Mouse (Mus musculus) heart, embryonic 15.5 days (tissue): ENCODE measurements around the gene Noto. TPM values are rescaled to one million over a fixed set of nuclear protein-coding genes. Genes with fewer than 3 reads are reported as not detected.
A peak's percentile ranks its signal among the peaks of the same experiment; 100 is the strongest.

Experiments used
- ATAC-seq: fragments of 200-750 bp; cut with Nextera tagmentation; replicated peaks from 2 replicates; pipeline ENCODE4 v1.8.0; 2017; ENCODE audit warnings: low read depth, moderate TSS enrichment; ENCODE audit not compliant: insufficient number of reproducible peaks, insufficient read depth, low FRiP score
- H3K27ac ChIP-seq: fragments of 300-500 bp; sonication (generic); 2 replicates; pipeline ENCODE4 v1.5.1; 2015; ENCODE audit warnings: mild to moderate bottlenecking, inconsistent platforms
- H3K27me3 ChIP-seq: fragments of 300-500 bp; sonication (generic); 2 replicates; pipeline ENCODE4 v1.6.1; 2015; ENCODE audit warnings: inconsistent platforms
- H3K36me3 ChIP-seq: fragments of 300-500 bp; sonication (generic); 2 replicates; pipeline ENCODE4 v1.6.1; 2015; ENCODE audit warnings: mild to moderate bottlenecking, inconsistent platforms
- H3K4me1 ChIP-seq: fragments of 300-500 bp; sonication (generic); replicated peaks from 2 replicates; pipeline ENCODE4 v1.6.1; 2015; ENCODE audit warnings: inconsistent platforms
- H3K4me2 ChIP-seq: fragments of 300-500 bp; sonication (generic); 2 replicates; pipeline ENCODE4 v1.6.1; 2015; ENCODE audit warnings: inconsistent platforms, mild to moderate bottlenecking, moderate library complexity
- H3K4me3 ChIP-seq: fragments of 300-500 bp; sonication (generic); 2 replicates; pipeline ENCODE4 v1.5.1; 2015; ENCODE audit warnings: mild to moderate bottlenecking, inconsistent platforms
- H3K9ac ChIP-seq: fragments of 300-500 bp; sonication (generic); 2 replicates; pipeline ENCODE4 v1.6.1; 2015; ENCODE audit warnings: mild to moderate bottlenecking, inconsistent platforms
- H3K9me3 ChIP-seq: fragments of 300-500 bp; sonication (generic); replicated peaks from 2 replicates; pipeline ENCODE4 v1.6.1; 2016; ENCODE audit warnings: inconsistent platforms
- WGBS: fragments of 180-500 bp; shearing (Covaris S2); methylation state at CpG from one replicate; pipeline ENCODE4 v1.1.7; 2015; ENCODE audit warnings: mixed read lengths; 5-methylcytosine and 5-hydroxymethylcytosine counted together
- polyA plus RNA-seq: library from polyadenylated mRNA; unstranded; fragments of >200 nt; fragmentation: Nextera tagmentation; extraction: Ambion mirVana; gene quantifications from 2 replicates; pipeline ENCODE4 v1.2.1, GENCODE M21; 2015

The Noto gene
- polyA plus RNA-seq, 1 experiment from 2014 or later, result not detected

GRCm38 (mm10) chr6:85450697-85451663 is 27.3 kb downstream of the Noto start, which contains the start of gene Cct7:
TSS of gene Cct7 (plus strand) at chr6:85451514.
- Histone ChIP-seq H3K36me3 (peaks cover 17% of the 10 kb centered on the region; the same call in 1 of the 2 replicates), H3K4me2 (peak within 1 kb of the TSS; percentile 97), H3K27me3 (no peaks in the 10 kb centered on the region), H3K4me1 (peaks cover 30% of the 10 kb centered on the region), H3K9me3 (no peaks in the 10 kb centered on the region), H3K4me3 (peak within 1 kb of the TSS; percentile 65), H3K9ac (peak within 1 kb of the TSS; percentile 81), H3K27ac (peak within 1 kb of the TSS; percentile 86)
- under 1% methylated on average over 82 of the region's 96 CpGs for WGBS
- ATAC-seq, result peak; percentile 93

DNA sequence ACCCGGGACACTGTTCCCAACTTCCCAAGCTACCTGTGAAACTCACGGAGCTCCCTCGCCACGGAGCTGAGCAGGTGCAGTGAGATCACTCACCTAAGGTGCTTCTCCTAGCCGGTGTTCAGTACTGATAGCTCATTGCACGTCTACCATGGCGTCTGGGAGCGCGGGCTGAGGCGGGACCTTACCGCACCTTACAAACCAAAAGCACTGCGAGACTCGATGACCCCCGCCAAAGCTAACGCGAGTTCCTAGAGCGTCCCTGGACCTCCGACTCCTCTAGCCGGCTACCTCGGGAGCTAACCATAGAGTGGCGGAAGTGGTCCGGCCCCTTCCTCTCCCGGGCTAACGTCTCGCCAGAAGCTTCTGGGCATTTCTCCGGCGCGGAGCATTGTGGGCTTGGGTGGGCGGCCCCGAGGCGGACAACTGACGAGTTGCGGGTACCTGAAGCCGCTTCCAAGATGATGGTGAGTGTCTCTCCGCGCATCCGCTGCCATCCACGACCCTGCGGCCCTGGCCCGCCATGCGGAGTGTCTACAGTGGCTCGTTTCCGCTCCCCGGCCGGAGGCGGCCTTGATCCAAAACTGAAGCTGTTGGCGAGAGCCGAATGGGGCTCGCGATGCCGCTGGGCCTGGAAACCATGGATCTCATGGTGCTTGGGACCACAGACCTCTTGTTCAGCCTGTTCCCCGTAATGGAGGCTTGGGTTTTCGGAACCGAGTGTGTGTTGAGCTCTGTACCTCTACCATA is 28.2 kb downstream of the Noto start, which contains the start of gene Pradc1:
Pradc1 (minus strand) TSS at position 307 of the 747 bp plus-strand sequence.
- H3K9ac ChIP-seq, result peak within 1 kb of the TSS; percentile 81
- WGBS, result under 1% methylated on average over 54 of the region's 54 CpGs
- peak within 1 kb of the TSS; percentile 65 for H3K4me3 ChIP-seq
- H3K4me1 ChIP-seq, result peaks cover 35% of the 10 kb centered on the region
- peak within 1 kb of the TSS; percentile 86 for H3K27ac ChIP-seq
- H3K9me3 ChIP-seq, result no peaks in the 10 kb centered on the region
- peak within 1 kb of the TSS; percentile 97 for H3K4me2 ChIP-seq
- no peaks in the 10 kb centered on the region for H3K27me3 ChIP-seq
- peak; percentile 89 for ATAC-seq
- H3K36me3 ChIP-seq, result peaks cover 9% of the 10 kb centered on the region; the same call in 1 of the 2 replicates

GRCm38 (mm10) chr6:85452411-85452665 is 28.7 kb downstream of the Noto start:
- WGBS, result under 1% methylated on average over 15 of the region's 15 CpGs
- Histone ChIP-seq H3K27ac (peak overlapping the region; percentile 86), H3K4me1 (peaks cover 35% of the 10 kb centered on the region), H3K9ac (peak overlapping the region; percentile 77), H3K4me2 (peak overlapping the region; percentile 97), H3K9me3 (no peaks in the 10 kb centered on the region), H3K27me3 (no peaks in the 10 kb centered on the region), H3K4me3 (peak overlapping the region; percentile 65), H3K36me3 (peaks cover 4% of the 10 kb centered on the region; the same call in 1 of the 2 replicates)
- ATAC-seq, result no peak

GRCm38 (mm10) chr6:85452816-85453215 is 29.1 kb downstream of the Noto start:
- H3K9ac ChIP-seq, result peak overlapping the region; percentile 77

DNA sequence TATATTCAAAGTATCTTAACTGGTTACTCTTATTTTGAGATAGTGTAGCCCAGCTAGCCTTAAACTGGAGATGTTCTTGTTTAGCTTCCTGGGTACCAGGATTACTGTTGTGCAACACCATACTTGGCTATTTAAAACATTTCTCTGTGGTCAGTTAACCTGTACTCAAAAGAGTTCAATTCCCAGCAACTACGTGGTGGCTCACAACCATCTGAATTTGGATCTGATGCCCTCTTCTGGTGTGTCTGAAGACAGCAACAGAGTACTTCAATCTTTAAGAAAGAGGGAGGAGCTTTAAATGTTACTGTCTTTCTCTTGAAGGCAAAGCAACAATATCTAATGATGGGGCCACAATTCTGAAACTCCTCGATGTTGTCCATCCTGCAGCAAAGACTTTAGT is 35.9 kb downstream of the Noto start:
- no peak overlapping the region for H3K4me3 ChIP-seq
- H3K9ac ChIP-seq, result no peak overlapping the region
- peaks cover 10% of the 10 kb centered on the region; the same call in 1 of the 2 replicates for H3K4me1 ChIP-seq
- ATAC-seq, result no peak
- H3K36me3 ChIP-seq, result peaks cover 53% of the 10 kb centered on the region
- no peak overlapping the region for H3K4me2 ChIP-seq
- WGBS, result 93% methylated on average over 2 of the region's 2 CpGs
- H3K27ac ChIP-seq, result no peak overlapping the region
- H3K9me3 ChIP-seq, result no peaks in the 10 kb centered on the region
- H3K27me3 ChIP-seq, result no peaks in the 10 kb centered on the region

More at GRCm38 (mm10) chr6:85452816-85453215, 29.1 kb downstream of the Noto start:
- H3K9me3 ChIP-seq, result no peaks in the 10 kb centered on the region
- H3K4me2 ChIP-seq, result peak overlapping the region; percentile 97
- H3K4me1 ChIP-seq, result peaks cover 35% of the 10 kb centered on the region
- no peak for ATAC-seq
- H3K27me3 ChIP-seq, result no peaks in the 10 kb centered on the region
- H3K27ac ChIP-seq, result peak overlapping the region; percentile 86; the same call in 1 of the 2 replicates
- no peaks in the 10 kb centered on the region for H3K36me3 ChIP-seq
- peak overlapping the region; percentile 65 for H3K4me3 ChIP-seq
- WGBS, result 4% methylated on average over 7 of the region's 7 CpGs

- H3K9me3 ChIP-seq, result no peaks in the 10 kb centered on the region
- H3K4me2 ChIP-seq, result no peak overlapping the region
- H3K27ac ChIP-seq, result no peak overlapping the region
- H3K4me1 ChIP-seq, result no peaks in the 10 kb centered on the region
- peaks cover 88% of the 10 kb centered on the region for H3K36me3 ChIP-seq
- no peaks in the 10 kb centered on the region for H3K27me3 ChIP-seq
- ATAC-seq, result no peak
- no peak overlapping the region for H3K4me3 ChIP-seq
- no peak overlapping the region for H3K9ac ChIP-seq
These were observed 41.7 kb downstream of the Noto start for GRCm38 (mm10) chr6:85465381-85465780.

DNA sequence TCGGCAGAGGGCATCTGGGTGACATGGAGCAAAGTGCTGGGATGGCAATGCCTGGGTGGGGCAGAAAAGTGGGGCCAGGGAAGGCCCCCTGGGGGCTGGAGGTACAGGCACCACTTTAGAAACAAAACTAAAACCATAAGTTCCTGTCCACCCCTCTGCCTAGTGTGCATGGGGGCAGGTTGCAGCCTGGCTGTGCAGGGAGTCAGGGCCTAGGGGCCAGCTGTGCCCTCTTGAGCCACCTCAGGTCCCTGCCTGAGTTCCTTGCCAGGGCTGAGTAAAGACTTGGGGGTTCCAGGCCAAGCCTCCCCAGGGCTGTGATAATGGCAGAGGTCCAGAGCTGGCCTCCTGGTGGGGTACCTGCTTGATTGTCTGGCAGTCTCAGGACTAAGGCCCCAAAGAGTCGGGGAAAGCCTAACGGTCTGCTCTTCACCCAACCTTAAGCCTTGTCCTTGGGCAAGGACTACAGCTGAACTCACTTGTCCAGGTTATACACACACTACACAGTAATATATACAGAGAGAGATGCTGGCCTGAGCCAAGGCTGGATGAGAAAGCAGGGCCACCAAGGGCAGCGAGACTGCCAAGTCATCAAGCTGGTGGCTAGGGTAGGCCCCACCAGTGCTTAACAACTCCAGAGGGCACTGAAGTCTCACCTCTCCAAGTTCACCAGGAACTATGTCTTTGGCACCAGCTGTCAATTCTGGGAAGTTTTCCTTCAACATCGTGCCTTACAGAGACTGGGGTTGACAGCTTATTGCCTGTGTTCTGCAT is 46.2 kb downstream of the Noto start:
- WGBS, result 68% methylated on average over 5 of the region's 5 CpGs
- Histone ChIP-seq H3K4me3 (no peak overlapping the region), H3K4me2 (no peak overlapping the region), H3K4me1 (no peaks in the 10 kb centered on the region), H3K9ac (no peak overlapping the region), H3K9me3 (no peaks in the 10 kb centered on the region), H3K27ac (no peak overlapping the region), H3K36me3 (peaks cover 44% of the 10 kb centered on the region), H3K27me3 (peaks cover 9% of the 10 kb centered on the region; the same call in 1 of the 2 replicates)
- no peak for ATAC-seq

- peaks cover 23% of the 10 kb centered on the region for H3K36me3 ChIP-seq
- H3K9ac ChIP-seq, result no peak overlapping the region
- WGBS, result 52% methylated on average over 8 of the region's 8 CpGs
- H3K4me1 ChIP-seq, result no peaks in the 10 kb centered on the region
- H3K27me3 ChIP-seq, result peaks cover 20% of the 10 kb centered on the region; the same call in 1 of the 2 replicates
- H3K27ac ChIP-seq, result no peak overlapping the region
- no peak for ATAC-seq
- no peaks in the 10 kb centered on the region for H3K9me3 ChIP-seq
- H3K4me2 ChIP-seq, result no peak overlapping the region
- no peak overlapping the region for H3K4me3 ChIP-seq
These were observed 48.3 kb downstream of the Noto start for GRCm38 (mm10) chr6:85471962-85472361.

DNA sequence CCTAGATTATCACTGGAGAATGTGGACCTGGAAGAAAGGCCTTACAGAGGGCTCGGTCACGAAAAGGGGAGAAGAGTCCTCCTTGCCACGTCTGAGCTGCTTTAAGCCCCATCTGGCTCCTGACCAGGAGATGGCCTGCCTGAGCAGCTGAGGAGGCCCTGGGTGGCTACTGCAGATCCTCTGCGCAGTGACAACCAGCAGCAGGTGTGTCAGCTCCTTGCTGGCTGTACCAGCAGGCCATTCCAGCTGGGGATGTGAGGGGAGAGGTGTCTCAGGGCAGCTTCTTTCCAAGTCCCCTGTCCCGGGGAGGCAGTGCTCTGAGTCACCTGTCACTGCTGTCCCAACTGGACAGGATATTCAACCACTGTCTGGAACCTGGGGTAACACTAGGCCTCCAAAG is 48.9 kb downstream of the Noto start:
- WGBS, result 52% methylated on average over 5 of the region's 5 CpGs
- no peak for ATAC-seq
- no peak overlapping the region for H3K9ac ChIP-seq
- peaks cover 23% of the 10 kb centered on the region for H3K27me3 ChIP-seq
- peaks cover 17% of the 10 kb centered on the region for H3K36me3 ChIP-seq
- H3K9me3 ChIP-seq, result no peaks in the 10 kb centered on the region
- no peaks in the 10 kb centered on the region for H3K4me1 ChIP-seq
- H3K4me2 ChIP-seq, result no peak overlapping the region
- no peak overlapping the region for H3K27ac ChIP-seq
- no peak overlapping the region for H3K4me3 ChIP-seq

DNA sequence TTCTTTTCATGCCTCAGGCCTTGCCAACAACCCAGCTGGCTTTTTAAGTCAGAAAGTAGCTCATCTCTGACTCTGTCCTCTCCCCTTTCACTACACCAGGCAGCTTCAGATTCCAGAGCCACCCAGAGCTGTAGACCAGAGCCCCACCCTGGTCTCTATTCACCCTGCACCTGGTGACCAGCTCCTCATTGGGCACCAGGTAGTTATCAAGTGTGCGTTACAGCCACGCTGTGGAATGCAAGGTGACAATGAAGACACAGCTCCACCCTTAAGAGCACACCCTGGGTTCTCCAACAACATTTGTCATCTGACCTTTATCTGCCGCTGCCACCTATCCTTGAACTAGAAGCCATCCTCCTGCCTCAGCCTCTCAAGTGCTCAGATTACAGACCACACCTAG is 51.9 kb downstream of the Noto start:
- no peak for ATAC-seq
- Histone ChIP-seq H3K27me3 (peaks cover 50% of the 10 kb centered on the region), H3K27ac (no peak overlapping the region), H3K4me1 (no peaks in the 10 kb centered on the region), H3K4me3 (no peak overlapping the region), H3K4me2 (no peak overlapping the region), H3K9ac (no peak overlapping the region), H3K36me3 (no peaks in the 10 kb centered on the region), H3K9me3 (no peaks in the 10 kb centered on the region)
- WGBS, result 73% methylated on average over 3 of the region's 3 CpGs
